Mouse (Mus musculus) frontal cortex, adult (tissue): Measurements from ENCODE around the gene Smpd4.

Experiments used
- ATAC-seq: cut with Nextera tagmentation; 2 replicates; pipeline ENCODE4 v1.9.2; 2017; ENCODE audit warnings: mild to moderate bottlenecking, moderate library complexity, mixed read lengths; ENCODE audit not compliant: low TSS enrichment

Gene Smpd4

GRCm38 (mm10) chr16:17638036-17638628 is 19.0 kb downstream of the Smpd4 start:
- ATAC-seq = no peak

GRCm38 (mm10) chr16:17639081-17639480 is 19.9 kb downstream of the Smpd4 start:
- no peak for ATAC-seq

- ATAC-seq = no peak
These were observed 20.8 kb downstream of the Smpd4 start for GRCm38 (mm10) chr16:17639951-17640350.

GRCm38 (mm10) chr16:17640706-17641105 is 21.6 kb downstream of the Smpd4 start:
- no peak for ATAC-seq

- no peak for ATAC-seq
These were observed 22.1 kb downstream of the Smpd4 start for GRCm38 (mm10) chr16:17641301-17641700.

- no peak for ATAC-seq
These were observed 23.2 kb downstream of the Smpd4 start for GRCm38 (mm10) chr16:17642311-17642710.

GRCm38 (mm10) chr16:17643437-17643990 is 24.4 kb downstream of the Smpd4 start:
- ATAC-seq = no peak

- peak; percentile 72 for ATAC-seq
These were observed 27.4 kb downstream of the Smpd4 start, which contains the start of gene Ccdc74a for GRCm38 (mm10) chr16:17646310-17647114. Gene Ccdc74a, plus strand, starts transcription at chr16:17646470.

- ATAC-seq = no peak
These were observed 28.0 kb downstream of the Smpd4 start for GRCm38 (mm10) chr16:17647156-17647555.

- ATAC-seq = no peak
These were observed 28.6 kb downstream of the Smpd4 start for GRCm38 (mm10) chr16:17647566-17648340.

- peak; percentile 60 for ATAC-seq
These were observed 30.9 kb downstream of the Smpd4 start for GRCm38 (mm10) chr16:17649925-17650605.

GRCm38 (mm10) chr16:17650711-17651110 is 31.6 kb downstream of the Smpd4 start:
- no peak for ATAC-seq

GRCm38 (mm10) chr16:17652607-17653006 is 33.5 kb downstream of the Smpd4 start:
- no peak for ATAC-seq

GRCm38 (mm10) chr16:17653601-17654000 is 34.4 kb downstream of the Smpd4 start:
- ATAC-seq = no peak

GRCm38 (mm10) chr16:17654188-17654795 is 35.1 kb downstream of the Smpd4 start:
- ATAC-seq = no peak

- no peak for ATAC-seq
These were observed 37.2 kb downstream of the Smpd4 start for GRCm38 (mm10) chr16:17656212-17656871.

- ATAC-seq = no peak
These were observed 46.4 kb downstream of the Smpd4 start for GRCm38 (mm10) chr16:17665568-17665967.

- no peak for ATAC-seq
These were observed 50.7 kb downstream of the Smpd4 start for GRCm38 (mm10) chr16:17669886-17670285.
